Mouse (Mus musculus) cerebellum, postnatal 36 days (tissue): ENCODE results near the gene Lpar2.

Experiments used
- DNase-seq, 2 experiments: peaks; one replicate each; pipeline ENCODE4 v3.0.0; 2021 to 2022; ENCODE audit warnings: mixed read lengths in 2 of 2

Gene Lpar2

GRCm38 (mm10) chr8:69822386-69823191, at the start of gene Lpar2:
Gene Lpar2, plus strand, starts transcription at chr8:69822429.
- DNase-seq, result peak in 1 of 2 experiments; percentile 20

DNA sequence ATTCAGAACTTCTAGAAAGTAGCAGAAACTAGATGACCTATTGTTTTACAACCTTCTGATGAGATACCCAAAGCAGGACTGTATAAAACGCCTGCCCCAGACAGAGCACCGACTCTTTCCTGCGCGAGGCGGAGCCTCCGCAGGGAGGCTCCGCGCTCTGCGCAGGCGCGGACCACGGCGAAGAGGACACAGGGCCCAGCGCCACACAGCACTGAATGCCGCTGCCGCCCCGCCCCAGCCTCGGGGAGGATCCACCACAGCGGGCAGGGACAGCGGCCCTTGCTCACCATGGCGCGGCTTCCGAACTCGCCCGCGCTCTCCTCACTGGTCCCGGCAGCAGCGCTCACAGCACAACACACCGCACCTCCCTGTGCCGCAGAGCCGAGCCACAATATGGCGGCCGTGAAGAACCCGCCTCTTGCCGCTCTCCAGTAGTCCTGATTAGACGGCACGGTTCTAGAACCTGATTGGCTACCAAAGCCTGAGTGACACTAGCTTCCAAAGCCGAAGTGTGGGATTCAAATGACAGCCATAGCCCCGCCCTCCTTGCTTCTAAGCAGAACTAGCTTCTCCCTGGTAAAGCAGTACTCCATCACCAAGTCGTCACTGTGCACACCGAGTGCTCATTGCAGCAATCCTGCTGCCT, 47.6 kb upstream of the Lpar2 start, which contains the start of gene Gm20422:
Gene Gm20422 (minus strand): TSS at position 384 of the 646 bp plus-strand sequence.
- peak; percentile 85 to 88 for DNase-seq

DNA sequence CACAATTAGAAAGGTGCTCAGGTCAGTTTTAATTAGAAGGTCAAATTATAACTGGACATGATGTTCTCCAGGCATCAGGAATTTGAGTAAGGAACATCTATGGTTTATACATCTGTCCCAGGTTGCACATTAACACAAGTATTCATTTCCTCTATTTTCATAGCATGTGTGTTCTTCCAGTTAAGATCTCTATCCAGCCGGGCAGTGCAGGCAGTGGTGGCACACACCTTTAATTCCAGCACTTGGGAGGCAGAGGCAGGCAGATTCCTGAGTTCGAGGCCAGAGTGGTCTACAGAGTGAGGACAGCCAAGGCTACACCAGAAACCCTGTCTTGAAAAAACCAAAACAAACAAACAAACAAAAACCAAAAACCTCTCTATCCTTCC, 47.1 kb upstream of the Lpar2 start:
- DNase-seq, result no peak

DNA sequence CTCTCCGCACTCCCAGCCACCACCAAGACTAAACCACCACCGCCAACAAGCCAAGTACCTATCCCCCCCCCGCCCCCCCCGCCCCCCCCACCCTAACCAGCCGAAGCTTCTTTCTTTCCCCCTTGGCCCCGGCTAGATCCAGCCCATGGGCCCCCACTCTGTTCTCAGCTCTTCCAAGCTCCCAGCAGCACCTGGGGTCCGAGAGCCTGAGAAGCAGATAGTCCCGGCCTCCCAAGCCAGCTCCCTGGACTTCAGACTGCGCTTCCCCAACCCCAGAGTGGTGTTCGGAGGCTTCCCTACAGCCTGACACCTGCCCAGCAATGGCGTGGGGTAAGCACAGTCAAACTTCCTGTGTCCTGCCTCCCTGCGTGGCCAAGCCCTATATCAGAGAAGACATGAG, 45.1 kb upstream of the Lpar2 start:
- DNase-seq, result no peak

DNA sequence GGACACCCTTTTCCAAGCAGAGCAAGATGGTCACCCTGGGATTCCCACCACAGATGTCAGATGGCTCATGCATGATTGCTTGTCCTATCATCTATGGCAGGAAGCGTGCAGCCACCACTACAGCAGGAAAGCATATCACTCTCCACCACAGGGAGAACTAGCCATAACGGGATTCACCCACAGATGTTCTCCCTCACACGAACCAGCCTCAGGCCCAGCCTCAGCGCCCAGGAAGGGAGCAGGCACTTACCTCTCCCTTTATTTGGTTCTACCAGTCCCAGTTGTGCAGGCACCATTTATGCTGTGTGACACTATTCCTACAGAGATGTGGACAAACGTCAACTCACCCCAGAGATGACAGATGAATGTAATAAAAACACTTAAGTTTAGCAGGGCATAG, 33.1 kb upstream of the Lpar2 start:
- DNase-seq, result no peak

DNA sequence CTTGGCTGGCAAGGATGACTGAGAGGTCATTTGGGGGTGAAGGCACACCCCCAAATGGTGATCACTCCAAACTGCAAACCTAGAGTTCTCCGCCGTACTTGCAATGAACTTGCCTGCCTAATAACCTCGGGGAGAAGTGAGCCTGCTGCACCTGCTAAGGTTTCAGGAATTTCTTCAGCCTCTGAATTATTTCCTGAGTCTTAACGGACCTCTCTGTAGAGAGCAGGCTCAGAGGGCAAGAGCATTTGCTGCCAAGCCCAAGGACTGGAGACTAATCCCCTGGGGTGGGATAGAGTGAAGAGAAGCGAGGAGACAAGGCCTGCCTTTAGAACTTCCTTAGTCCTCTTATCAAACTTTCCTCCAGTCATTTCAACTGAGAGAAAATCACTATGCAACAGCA, 32.5 kb upstream of the Lpar2 start:
- DNase-seq, result no peak

- no peak for DNase-seq
Observed at GRCm38 (mm10) chr8:69790364-69790763, 31.9 kb upstream of the Lpar2 start.

GRCm38 (mm10) chr8:69790773-69791367, 31.4 kb upstream of the Lpar2 start, which contains the start of the genes Atp13a1 and Zfp866:
Gene Atp13a1, plus strand, starts transcription at chr8:69791163.
Gene Zfp866, minus strand, starts transcription at chr8:69791178.
- DNase-seq, result peak; percentile 88

GRCm38 (mm10) chr8:69791415-69792068, 30.7 kb upstream of the Lpar2 start:
- peak in 1 of 2 experiments; percentile 44 for DNase-seq

DNA sequence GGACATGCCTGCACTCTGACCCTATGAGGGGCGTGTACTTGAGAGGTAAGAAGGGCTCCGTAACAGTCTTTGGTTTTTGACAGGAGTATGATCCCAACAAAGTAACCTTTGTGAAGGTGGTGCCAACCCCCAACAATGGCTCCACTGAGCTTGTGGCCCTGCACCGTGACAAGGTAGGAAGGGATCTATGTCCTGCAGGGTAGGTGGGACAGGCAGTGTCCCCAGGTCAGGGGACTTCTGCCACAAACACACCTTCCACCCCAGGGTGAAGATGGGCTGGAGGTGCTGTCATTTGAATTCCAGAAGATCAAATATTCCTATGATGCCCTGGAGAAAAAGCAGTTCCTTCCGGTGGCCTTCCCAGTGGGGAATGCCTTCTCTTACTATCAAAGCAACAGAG, 28.6 kb upstream of the Lpar2 start:
- no peak for DNase-seq

DNA sequence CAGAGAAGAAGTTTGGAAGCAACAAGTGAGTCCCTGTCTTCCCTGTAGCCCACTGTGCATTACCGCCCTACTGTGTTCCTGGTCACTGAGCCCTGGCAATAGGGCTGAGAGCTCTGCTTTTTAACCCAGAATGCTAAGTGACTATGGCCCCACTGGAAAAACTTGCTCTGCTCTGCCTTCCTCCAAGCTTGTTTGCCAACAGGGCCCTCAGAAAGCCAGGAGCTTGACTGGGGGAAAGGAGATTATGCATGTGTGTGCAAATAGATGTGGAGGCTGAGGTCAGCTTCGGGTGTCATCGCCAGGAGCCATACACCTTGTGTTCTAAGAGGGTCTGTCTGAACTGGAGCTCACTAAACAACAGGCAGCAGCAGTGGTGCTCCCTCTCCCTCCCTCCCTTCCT, 28.1 kb upstream of the Lpar2 start:
- DNase-seq, result no peak

DNA sequence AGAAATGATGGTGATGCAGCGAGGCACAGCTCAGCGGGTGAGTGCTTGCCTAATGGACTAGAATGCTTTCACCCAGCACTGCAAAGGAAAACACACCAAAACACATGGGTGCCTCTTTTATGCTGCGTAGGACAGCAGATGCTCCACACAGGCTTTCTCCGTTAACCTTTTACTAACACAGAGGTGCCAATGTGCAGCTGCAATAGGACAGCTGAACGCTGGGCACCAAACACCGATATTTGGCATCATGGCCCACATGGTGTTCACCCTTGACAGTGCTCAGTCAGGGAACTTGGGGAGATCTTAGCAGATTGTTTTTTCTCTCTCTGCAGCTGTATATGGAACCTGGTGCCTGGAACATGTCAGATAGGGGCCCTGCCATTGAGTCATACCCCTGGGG, 27.3 kb upstream of the Lpar2 start:
- no peak for DNase-seq

DNA sequence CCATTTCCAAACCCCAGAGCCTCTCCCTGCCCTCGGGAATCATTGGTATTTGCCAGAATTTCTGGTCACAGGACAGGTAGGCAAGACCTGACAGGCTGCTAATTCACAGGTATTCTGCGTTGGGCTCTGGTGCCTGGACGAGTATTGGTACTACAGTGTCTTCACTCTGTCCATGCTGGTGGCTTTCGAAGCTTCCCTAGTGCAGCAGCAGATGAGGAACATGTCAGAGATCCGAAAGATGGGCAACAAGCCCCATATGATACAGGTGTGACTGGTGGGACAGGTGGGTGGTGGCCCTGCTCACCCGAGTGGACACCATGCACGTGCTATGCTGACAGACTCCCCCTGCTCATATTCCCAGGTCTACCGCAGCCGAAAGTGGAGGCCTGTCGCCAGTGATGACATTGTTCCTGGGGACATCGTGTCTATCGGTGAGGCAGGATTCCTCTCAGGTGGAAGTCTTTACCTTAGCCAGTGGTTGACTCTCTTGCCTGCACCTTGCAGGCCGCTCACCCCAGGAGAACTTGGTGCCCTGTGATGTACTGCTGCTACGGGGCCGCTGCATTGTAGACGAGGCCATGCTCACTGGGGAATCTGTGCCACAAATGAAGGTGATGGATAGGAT, 25.4 kb upstream of the Lpar2 start:
- no peak for DNase-seq

DNA sequence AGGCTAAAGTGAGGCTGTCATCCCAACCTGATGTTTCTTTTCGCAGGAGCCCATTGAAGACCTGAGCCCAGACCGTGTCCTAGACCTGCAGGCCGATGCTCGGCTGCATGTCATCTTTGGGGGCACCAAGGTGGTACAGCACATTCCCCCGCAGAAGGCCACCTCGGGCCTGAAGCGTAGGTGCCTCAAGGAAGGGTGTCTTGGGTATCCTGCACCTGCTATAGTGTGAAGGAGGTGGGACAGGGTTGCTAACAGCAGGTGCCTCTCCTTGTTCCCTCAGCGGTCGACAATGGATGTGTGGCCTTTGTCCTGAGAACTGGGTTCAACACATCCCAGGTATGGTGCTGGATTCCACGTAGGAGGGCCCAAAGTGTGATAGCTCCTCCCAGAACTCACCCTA, 24.6 kb upstream of the Lpar2 start:
- DNase-seq, result no peak

DNA sequence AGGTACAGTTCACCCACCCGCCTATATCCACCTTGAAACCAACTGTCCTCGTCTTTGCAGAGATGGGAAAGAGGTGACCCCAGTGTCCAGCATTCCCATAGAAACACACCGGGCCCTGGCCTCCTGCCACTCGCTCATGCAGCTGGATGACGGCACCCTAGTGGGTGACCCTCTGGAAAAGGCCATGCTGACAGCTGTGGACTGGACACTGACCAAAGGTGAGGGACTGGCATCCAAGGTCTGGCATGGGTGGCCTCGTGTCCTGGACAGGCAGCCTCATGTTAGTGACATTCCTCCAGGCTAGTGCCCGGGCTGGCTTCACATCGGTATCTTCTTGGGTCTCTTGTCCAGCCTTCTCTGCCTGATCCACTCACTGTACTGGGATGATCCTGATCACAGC, 23.0 kb upstream of the Lpar2 start:
- no peak for DNase-seq

DNA sequence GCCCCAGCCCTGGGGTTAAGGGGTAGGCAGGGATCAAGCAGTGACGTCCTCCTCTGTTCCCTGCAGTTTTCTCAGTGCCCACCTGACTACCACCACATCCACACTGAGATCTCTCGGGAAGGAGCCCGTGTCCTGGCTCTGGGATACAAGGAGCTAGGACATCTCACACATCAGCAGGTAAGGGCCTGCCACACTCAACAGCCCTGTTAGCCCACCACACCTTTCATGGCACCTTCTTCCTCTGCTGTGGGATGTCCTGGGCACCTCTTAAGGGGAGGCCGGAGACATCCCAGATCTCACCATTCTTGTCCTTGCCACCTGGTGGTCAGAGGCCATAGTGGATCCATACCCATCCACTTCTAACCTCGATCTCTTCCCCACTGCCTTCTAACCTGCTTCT, 22.3 kb upstream of the Lpar2 start:
- no peak for DNase-seq

- no peak for DNase-seq
Observed at GRCm38 (mm10) chr8:69801796-69802195, 20.4 kb upstream of the Lpar2 start.

DNA sequence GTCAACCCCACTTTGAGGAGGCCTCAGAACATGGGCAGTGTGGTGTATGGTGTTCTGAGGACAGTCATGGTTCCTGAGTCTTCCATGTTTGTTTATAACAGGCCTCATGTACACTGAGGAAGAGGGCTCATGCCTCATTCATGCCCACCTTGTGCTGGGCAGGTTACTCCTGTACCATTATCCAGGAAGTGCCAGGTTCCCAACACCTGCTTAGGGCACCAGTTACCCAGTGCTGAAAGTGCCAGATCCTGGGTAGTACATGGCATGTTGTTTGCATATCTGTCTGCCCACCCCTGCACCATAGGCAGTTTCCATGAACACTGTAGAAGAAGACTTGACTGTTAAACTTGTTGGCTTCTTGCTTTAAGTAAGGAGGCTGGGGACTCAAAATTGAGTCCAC, 20.0 kb upstream of the Lpar2 start:
- no peak for DNase-seq

- no peak for DNase-seq
Observed at GRCm38 (mm10) chr8:69803366-69803765, 18.9 kb upstream of the Lpar2 start.

DNA sequence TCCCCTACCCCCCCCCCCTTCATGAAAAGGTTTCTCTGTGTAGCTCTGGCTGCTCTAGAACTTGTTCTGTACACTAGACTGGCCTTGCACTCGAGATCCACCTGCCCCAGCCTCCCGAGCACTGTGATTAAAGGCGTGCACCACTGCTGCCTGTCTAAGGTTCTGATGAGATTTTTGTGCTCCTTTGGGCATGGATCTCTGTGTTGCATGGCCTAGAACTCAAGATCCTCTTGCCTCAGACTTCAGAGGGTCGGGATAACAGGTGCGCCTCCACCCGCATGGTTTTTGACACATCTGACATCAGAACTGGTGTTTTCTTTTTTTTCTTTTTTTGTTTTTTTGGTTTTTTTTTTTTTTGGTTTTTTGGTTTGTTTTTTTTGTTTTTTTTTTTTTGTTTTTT, 17.7 kb upstream of the Lpar2 start:
- no peak for DNase-seq

DNA sequence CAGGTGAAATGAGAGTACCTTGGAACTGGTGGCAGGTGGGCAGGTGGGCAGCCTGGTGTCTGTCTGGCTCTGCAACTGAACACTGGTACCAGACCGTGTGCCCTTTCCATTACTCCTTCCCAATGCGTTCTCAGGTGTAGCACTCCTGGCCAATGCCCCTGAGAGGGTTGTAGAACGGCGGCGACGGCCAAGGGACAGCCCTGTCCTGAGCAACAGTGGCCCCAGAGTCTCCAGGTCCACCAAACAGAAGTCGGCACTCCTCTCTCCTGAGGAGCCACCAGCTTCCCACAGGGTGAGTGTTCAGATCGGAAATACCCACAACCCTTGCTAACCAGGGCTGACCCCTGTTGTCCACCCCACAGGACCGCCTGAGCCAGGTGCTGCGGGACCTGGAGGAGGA, 17.1 kb upstream of the Lpar2 start:
- no peak for DNase-seq

DNA sequence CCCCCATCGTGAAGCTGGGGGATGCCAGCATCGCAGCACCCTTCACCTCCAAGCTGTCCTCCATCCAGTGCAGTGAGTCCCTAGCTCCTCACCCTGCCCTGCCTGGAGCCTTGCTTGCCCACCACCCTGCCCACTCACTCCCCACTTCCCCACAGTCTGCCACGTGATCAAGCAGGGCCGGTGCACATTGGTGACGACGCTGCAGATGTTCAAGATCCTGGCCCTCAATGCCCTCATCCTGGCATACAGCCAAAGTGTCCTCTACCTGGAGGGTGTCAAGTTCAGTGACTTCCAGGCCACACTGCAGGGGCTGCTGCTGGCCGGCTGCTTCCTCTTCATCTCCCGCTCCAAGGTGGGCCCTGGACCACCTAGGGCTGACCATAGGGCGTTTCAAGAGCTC, 16.7 kb upstream of the Lpar2 start:
- DNase-seq, result no peak

DNA sequence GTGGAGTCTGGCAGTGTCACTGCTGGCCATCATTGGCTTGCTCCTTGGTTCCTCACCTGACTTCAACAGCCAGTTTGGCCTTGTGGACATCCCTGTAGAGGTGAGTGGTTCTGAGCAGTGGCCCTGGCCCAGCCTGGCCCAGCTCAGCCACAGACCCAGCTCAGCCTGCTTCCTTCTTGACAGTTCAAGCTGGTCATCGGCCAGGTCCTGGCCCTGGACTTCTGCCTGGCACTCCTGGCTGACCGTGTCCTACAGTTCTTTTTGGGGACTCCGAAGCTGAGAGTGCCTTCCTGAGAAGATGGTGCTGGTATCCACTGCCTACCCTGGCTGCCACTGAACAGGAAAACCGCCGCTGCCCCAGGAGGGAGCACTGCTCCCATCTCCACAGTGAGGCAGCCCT, 15.0 kb upstream of the Lpar2 start:
- no peak for DNase-seq
